Mouse (Mus musculus): ENCODE measurements around the gene Zfp329. TPM values are rescaled to one million over a fixed set of nuclear protein-coding genes. Genes with fewer than 3 reads are reported as not detected.

The Zfp329 gene
- 2.0 and 3.0 TPM in 2 replicates for polyA plus RNA-seq (2012; rRNA removed)

GRCm38 (mm10) chr7:12818521-12819295 lies at the start of gene Zfp329:
Zfp329 (minus strand) TSS chr7:12818858.
- H3K4me1 ChIP-seq (ENCODE audit: control insufficient read depth, insufficient read depth, low read length): no peaks in the 10 kb centered on the region
- peak; percentile 23; the same call in 1 of the 2 replicates for TF ChIP-seq CTCF (IDR thresholded peaks at IDR 0.05; ENCODE audit: control insufficient read depth, insufficient read depth, insufficient replicate concordance, low read depth, low read length)
- TF ChIP-seq POLR2A (IDR thresholded peaks at IDR 0.05; ENCODE audit: control insufficient read depth, low read depth, low read length): peak; percentile 87
- H3K27ac ChIP-seq (ENCODE audit: control insufficient read depth, insufficient read depth, low read depth, low read length): peak within 1 kb of the TSS; percentile 85
- no peaks in the 10 kb centered on the region for H3K36me3 ChIP-seq (ENCODE audit: control insufficient read depth, insufficient read depth, low read length)
- peak within 1 kb of the TSS; percentile 93 for H3K4me3 ChIP-seq (ENCODE audit: control insufficient read depth, low read depth, low read length)
- H3K27me3 ChIP-seq (ENCODE audit: control insufficient read depth, insufficient read depth, low read length): no peaks in the 10 kb centered on the region

GRCm38 (mm10) chr7:12835779-12836178 lies 17.1 kb upstream of the Zfp329 start:
- Histone ChIP-seq H3K4me1 (ENCODE audit: control insufficient read depth, insufficient read depth, low read length) (no peaks in the 10 kb centered on the region), H3K4me3 (ENCODE audit: control insufficient read depth, low read depth, low read length) (peak overlapping the region; percentile 92; the same call in 1 of the 2 replicates), H3K27me3 (ENCODE audit: control insufficient read depth, insufficient read depth, low read length) (no peaks in the 10 kb centered on the region), H3K36me3 (ENCODE audit: control insufficient read depth, insufficient read depth, low read length) (no peaks in the 10 kb centered on the region; the same call in 1 of the 2 replicates), H3K27ac (ENCODE audit: control insufficient read depth, insufficient read depth, low read depth, low read length) (peak overlapping the region; percentile 93; the same call in 1 of the 2 replicates)
- TF ChIP-seq POLR2A (IDR thresholded peaks at IDR 0.05; ENCODE audit: control insufficient read depth, low read depth, low read length) (no peak), CTCF (IDR thresholded peaks at IDR 0.05; ENCODE audit: control insufficient read depth, insufficient read depth, insufficient replicate concordance, low read depth, low read length) (no peak)

GRCm38 (mm10) chr7:12835193-12835671 lies 16.6 kb upstream of the Zfp329 start:
- Histone ChIP-seq H3K36me3 (ENCODE audit: control insufficient read depth, insufficient read depth, low read length) (no peaks in the 10 kb centered on the region; the same call in 1 of the 2 replicates), H3K27me3 (ENCODE audit: control insufficient read depth, insufficient read depth, low read length) (no peaks in the 10 kb centered on the region), H3K4me1 (ENCODE audit: control insufficient read depth, insufficient read depth, low read length) (no peaks in the 10 kb centered on the region), H3K27ac (ENCODE audit: control insufficient read depth, insufficient read depth, low read depth, low read length) (peak overlapping the region; percentile 93), H3K4me3 (ENCODE audit: control insufficient read depth, low read depth, low read length) (peak overlapping the region; percentile 92)
- TF ChIP-seq CTCF (IDR thresholded peaks at IDR 0.05; ENCODE audit: control insufficient read depth, insufficient read depth, insufficient replicate concordance, low read depth, low read length) (no peak), POLR2A (IDR thresholded peaks at IDR 0.05; ENCODE audit: control insufficient read depth, low read depth, low read length) (no peak)

- H3K4me1 ChIP-seq (ENCODE audit: control insufficient read depth, insufficient read depth, low read length): no peaks in the 10 kb centered on the region
- no peaks in the 10 kb centered on the region; the same call in 1 of the 2 replicates for H3K36me3 ChIP-seq (ENCODE audit: control insufficient read depth, insufficient read depth, low read length)
- TF ChIP-seq POLR2A (IDR thresholded peaks at IDR 0.05; ENCODE audit: control insufficient read depth, low read depth, low read length) (peak; percentile 81), CTCF (IDR thresholded peaks at IDR 0.05; ENCODE audit: control insufficient read depth, insufficient read depth, insufficient replicate concordance, low read depth, low read length) (no peak)
- H3K4me3 ChIP-seq (ENCODE audit: control insufficient read depth, low read depth, low read length): peak within 1 kb of the TSS; percentile 92
- H3K27ac ChIP-seq (ENCODE audit: control insufficient read depth, insufficient read depth, low read depth, low read length): peak within 1 kb of the TSS; percentile 93
- no peaks in the 10 kb centered on the region for H3K27me3 ChIP-seq (ENCODE audit: control insufficient read depth, insufficient read depth, low read length)
Observed at GRCm38 (mm10) chr7:12834162-12835120, 15.8 kb upstream of the Zfp329 start, which contains the start of gene Zfp110. Zfp110 (plus strand) TSS chr7:12834761.

- Histone ChIP-seq H3K4me3 (ENCODE audit: control insufficient read depth, low read depth, low read length) (no peak overlapping the region), H3K27me3 (ENCODE audit: control insufficient read depth, insufficient read depth, low read length) (no peaks in the 10 kb centered on the region), H3K27ac (ENCODE audit: control insufficient read depth, insufficient read depth, low read depth, low read length) (no peak overlapping the region), H3K36me3 (ENCODE audit: control insufficient read depth, insufficient read depth, low read length) (peaks cover under 1% of the 10 kb centered on the region; the same call in 1 of the 2 replicates), H3K4me1 (ENCODE audit: control insufficient read depth, insufficient read depth, low read length) (no peaks in the 10 kb centered on the region)
- TF ChIP-seq POLR2A (IDR thresholded peaks at IDR 0.05; ENCODE audit: control insufficient read depth, low read depth, low read length) (no peak), CTCF (IDR thresholded peaks at IDR 0.05; ENCODE audit: control insufficient read depth, insufficient read depth, insufficient replicate concordance, low read depth, low read length) (no peak)
Observed at GRCm38 (mm10) chr7:12815566-12815965, 3.1 kb downstream of the Zfp329 start.

GRCm38 (mm10) chr7:12803727-12804071 lies 15.0 kb downstream of the Zfp329 start:
- H3K4me1 ChIP-seq (ENCODE audit: control insufficient read depth, insufficient read depth, low read length): peaks cover 6% of the 10 kb centered on the region
- H3K36me3 ChIP-seq (ENCODE audit: control insufficient read depth, insufficient read depth, low read length): no peaks in the 10 kb centered on the region
- H3K27ac ChIP-seq (ENCODE audit: control insufficient read depth, insufficient read depth, low read depth, low read length): peak overlapping the region; percentile 69
- peak overlapping the region; percentile 88 for H3K4me3 ChIP-seq (ENCODE audit: control insufficient read depth, low read depth, low read length)
- no peaks in the 10 kb centered on the region for H3K27me3 ChIP-seq (ENCODE audit: control insufficient read depth, insufficient read depth, low read length)
- TF ChIP-seq CTCF (IDR thresholded peaks at IDR 0.05; ENCODE audit: control insufficient read depth, insufficient read depth, insufficient replicate concordance, low read depth, low read length): no peak
- no peak for TF ChIP-seq POLR2A (IDR thresholded peaks at IDR 0.05; ENCODE audit: control insufficient read depth, low read depth, low read length)
